Mouse (Mus musculus): ENCODE measurements at regions not wholly inside any gene's neighbourhood (a gene's known extent, or its start where the extent isn't known, plus 50 kb on each side); places are given as distances from the start of the nearest gene placed in this dataset.
A peak's percentile ranks its signal among the peaks of the same experiment; 100 is the strongest.

GRCm38 (mm10) chr8:128204803-128205202 lies 153.6 kb upstream of the Nrp1 start:
- no peak for DNase-seq
- intact Hi-C loops (cut with DNase I), result no loop called here

GRCm38 (mm10) chr8:128207138-128207537 lies 151.3 kb upstream of the Nrp1 start:
- intact Hi-C loops (cut with DNase I), result no loop called here
- DNase-seq, result no peak

- intact Hi-C loops (cut with DNase I), result no loop called here
- DNase-seq, result no peak
Observed at GRCm38 (mm10) chr8:128210761-128211160, 147.6 kb upstream of the Nrp1 start.

- intact Hi-C loops (cut with DNase I), result no loop called here
- no peak for DNase-seq
Observed at GRCm38 (mm10) chr8:128212223-128212622, 146.2 kb upstream of the Nrp1 start.

DNA sequence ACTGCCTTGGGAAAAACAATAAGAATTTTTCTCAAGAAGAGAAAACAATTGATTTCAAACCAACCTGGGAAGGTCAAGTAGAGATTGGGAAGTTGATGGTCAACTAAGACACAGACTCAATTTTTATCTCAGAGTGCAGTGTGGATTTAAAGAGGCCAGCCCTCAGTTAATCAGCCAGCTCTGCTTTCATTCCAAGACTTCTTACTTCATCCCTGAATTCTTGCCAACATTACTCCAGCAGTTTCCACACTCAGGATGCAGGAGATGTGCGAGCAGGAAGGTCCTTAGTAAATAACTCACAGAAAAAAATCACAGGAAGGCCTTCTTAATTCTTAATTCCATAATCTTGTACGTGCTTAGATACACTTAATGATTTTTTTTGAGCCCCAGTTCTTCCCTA lies 144.1 kb upstream of the Nrp1 start:
- intact Hi-C loops (cut with DNase I), result no loop called here
- no peak for DNase-seq

DNA sequence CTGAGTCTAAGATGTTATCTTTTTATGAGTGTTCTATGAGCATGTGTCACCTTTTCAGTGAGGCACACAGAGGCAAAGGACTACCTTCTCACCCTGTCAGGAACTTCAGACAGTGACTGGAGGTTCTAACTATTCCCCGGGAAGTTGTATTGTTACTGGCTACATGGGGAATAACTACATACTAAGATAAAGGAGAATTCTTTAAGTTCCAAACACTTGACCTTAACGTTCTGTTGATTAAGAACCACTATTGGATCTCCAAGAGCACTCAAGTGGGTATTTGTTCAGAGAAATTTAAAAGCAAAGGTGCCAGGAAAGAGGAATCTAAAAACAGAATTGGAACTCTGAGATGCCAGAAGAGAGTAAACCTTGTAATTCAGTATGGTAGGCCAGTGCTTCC lies 139.5 kb upstream of the Nrp1 start:
- no peak for DNase-seq
- intact Hi-C loops (cut with DNase I), result no loop called here

DNA sequence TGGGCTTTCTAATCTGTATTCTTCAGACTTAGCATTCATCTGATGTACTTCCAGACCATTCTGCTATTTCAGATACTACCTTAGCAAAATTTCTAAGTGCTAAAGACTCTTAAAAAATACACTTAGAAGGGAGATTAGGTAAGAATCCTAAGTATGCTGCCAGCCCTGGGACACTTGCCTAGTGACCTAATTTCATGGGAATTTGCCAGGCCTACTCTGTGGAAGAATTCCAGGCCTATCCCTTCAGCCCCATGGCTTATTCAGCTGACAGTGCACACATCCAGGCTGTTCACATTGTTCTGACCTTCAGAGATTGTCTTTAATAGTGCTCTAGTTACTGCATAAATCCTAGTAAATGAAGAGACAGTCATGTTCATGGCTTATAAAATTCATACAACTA lies 138.9 kb upstream of the Nrp1 start:
- peak; percentile 20 for DNase-seq
- intact Hi-C loops (cut with DNase I), result no loop called here

DNA sequence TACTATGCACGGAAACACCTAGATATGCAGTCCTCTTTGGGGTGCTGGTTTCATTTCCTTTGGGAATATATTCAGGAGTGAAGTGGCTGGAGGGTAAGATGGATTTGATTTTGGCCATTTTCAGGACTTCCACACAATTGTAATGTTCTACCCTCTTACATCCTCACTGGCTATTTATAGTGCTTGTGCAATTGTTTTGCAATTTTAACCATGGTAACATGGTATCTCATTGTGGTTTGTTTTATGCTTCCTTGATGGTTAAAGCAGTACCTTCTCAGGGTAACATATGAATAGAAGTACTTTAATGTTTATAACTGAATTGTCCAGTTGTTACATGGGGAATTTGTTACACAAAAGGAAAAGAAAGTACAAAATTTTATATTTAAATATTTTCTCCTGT lies 135.3 kb upstream of the Nrp1 start:
- no peak for DNase-seq
- intact Hi-C loops (cut with DNase I), result no loop called here

DNA sequence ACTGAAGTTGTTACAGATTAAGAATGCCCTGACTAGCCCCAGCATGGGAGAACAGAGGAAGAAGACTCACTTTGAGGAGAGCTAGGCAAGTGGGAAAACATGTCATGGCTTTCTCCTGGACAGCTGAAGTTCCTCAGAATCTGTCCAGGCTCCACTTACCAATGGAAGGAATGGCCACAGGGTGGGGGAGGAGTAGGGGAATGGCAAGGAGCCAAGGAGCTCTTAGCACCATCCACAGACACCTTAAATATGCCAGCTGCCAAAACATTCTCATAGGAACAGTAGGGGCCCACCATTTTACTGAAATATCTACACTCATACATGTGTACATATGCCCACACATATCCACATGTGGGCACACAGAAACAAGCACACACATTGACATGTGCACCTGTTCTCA lies 134.9 kb upstream of the Nrp1 start:
- intact Hi-C loops (cut with DNase I), result no loop called here

DNA sequence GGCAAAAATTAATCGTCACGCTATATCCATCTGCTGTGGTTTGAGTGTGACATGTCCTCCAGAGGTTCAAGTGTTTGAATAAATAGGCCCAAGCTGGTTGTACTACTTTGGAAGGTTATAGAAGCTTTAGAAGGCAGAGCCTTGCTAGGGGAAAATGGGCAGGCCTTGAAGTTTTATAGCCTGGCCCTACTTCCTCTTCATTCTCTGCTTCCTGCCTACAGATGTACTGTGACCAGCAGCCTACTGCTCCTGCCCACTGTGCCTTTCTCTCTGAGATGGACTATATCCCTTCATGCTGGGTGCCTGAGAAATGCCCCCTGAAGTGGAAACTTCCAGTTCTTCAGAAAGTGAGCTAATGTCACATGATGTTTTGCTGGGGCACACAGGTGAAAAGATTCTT lies 133.3 kb upstream of the Nrp1 start:
- DNase-seq, result no peak
- intact Hi-C loops (cut with DNase I), result no loop called here

More for the DNA sequence above, 134.9 kb upstream of the Nrp1 start:
- peak; percentile 7 for DNase-seq

GRCm38 (mm10) chr8:128235071-128235470 lies 123.3 kb upstream of the Nrp1 start:
- DNase-seq, result no peak
- intact Hi-C loops (cut with DNase I), result no loop called here

DNA sequence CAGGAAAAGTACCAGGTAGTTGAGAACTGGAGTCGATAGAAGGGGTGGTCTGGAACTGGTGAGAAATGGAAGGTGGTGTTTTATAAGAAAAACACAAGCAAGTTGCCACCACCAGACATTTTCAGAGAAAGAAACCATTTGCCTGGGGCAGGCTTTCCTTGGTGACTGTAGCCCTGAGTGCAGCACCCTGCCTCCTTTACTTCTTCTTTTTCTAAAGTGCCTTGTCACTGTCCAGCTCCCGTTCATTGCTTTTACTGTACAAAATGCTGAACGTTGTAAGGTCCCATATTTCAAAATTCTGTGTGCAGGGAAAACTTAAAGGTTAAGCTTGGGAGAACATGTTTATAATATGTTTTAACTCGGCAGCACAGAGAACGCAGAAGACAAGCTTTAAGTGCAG lies 122.9 kb upstream of the Nrp1 start:
- no peak for DNase-seq
- intact Hi-C loops (cut with DNase I), result no loop called here

GRCm38 (mm10) chr8:128236097-128236496 lies 122.3 kb upstream of the Nrp1 start:
- intact Hi-C loops (cut with DNase I), result no loop called here
- no peak for DNase-seq

GRCm38 (mm10) chr8:128238948-128239347 lies 119.5 kb upstream of the Nrp1 start:
- intact Hi-C loops (cut with DNase I), result no loop called here
- DNase-seq, result no peak

DNA sequence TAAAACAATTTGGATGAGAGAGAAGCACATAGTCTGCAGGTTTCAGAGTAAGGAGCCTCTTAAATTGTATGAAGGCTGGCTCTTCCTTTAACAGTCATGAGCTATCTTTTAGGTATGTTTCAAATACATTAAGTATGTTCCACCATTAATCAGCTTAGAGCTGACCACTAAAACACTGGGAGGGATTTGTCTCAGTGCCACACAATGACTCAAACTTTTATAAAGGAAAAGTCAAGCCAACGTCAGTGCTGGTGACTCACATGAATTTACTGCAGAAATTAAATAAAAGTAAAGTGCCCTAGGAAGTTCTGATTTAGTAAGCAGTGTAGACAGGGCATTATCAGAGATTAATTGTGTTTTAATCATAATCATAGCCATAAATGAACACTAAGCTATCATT lies 118.6 kb upstream of the Nrp1 start:
- intact Hi-C loops (cut with DNase I), result no loop called here
- DNase-seq, result no peak

DNA sequence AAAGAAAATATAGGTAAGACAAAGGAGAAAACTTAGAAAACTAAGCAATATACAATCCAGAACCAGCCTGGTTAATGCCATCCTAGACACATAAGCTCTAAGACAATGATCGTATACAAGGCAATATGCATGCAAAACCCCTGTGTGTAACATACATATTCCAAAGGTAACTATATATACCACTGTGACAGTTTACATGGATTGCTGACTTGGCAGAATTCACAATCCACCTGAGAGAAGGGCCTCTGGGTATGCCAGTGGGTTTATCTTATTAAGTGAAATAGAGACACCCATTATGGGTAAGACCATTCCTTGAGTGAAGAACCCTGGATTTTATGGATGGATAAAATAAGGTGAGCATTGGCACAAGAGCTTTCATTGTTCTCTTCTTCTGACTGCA lies 117.2 kb upstream of the Nrp1 start:
- DNase-seq, result no peak
- intact Hi-C loops (cut with DNase I), result no loop called here

- DNase-seq, result no peak
- intact Hi-C loops (cut with DNase I), result no loop called here
Observed at GRCm38 (mm10) chr8:128242465-128243251, 115.7 kb upstream of the Nrp1 start.

DNA sequence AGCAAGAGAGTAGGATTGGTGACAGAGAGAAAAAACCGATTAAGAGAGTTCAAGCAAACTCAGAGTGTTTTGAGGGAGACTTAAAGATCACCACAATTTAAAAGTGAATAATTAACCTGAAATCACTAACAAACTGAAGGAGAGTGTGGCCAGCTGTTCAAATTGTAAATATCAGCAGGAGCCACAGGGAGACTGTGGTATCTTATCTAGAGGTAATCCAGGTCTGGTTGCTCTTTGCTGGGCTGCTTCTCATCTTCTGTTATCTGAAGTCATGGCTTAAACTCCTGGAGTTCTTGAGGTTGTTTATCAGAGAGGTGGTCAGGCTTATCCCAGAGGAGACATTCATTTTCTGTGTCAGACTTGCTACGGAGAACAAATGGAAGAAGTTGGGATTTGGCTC lies 106.7 kb upstream of the Nrp1 start:
- DNase-seq, result no peak
- intact Hi-C loops (cut with DNase I), result no loop called here

DNA sequence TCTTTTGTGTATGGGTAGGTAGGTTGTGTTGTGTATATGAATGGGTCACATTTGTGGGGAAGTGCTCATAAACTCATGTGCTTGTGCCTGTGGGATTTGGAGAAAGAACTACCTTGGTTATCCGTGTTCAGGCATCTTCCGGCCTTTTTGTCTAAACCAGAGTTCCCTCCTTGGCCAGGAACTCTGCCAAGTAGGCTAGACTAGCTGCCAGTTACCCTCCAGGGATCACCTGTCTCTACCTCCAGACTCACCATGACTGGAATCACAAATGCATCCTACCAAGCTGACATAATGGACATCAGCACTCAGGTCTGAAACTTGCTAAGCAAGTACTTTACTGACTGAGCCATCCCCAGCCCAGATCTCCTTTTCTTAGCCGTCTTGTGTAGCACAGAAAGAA lies 97.6 kb upstream of the Nrp1 start:
- intact Hi-C loops (cut with DNase I), result no loop called here
- DNase-seq, result peak; percentile 24

DNA sequence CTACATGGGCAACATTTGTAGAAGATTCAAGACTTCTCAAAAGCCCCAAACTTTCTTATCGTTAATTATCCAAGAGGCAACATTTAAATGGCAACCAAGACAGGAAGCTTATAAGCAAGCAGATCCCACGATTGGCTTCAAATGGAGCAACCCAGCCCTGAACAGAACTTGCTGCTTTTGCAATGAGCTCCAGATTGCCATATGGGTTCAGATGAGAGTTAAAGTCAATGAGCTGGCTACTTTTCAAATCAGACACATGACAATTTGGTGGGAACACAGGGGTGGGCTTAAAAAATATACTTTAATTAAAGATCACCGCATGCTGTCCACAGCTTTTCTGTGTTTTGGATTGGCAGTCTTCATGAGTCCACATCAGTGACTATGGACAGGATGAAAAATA lies 97.0 kb upstream of the Nrp1 start:
- no peak for DNase-seq
- intact Hi-C loops (cut with DNase I), result no loop called here

GRCm38 (mm10) chr8:128263251-128263947 lies 95.0 kb upstream of the Nrp1 start:
- intact Hi-C loops (cut with DNase I), result no loop called here
- no peak for DNase-seq

GRCm38 (mm10) chr8:128267261-128267660 lies 91.1 kb upstream of the Nrp1 start:
- DNase-seq, result no peak
- intact Hi-C loops (cut with DNase I), result no loop called here

DNA sequence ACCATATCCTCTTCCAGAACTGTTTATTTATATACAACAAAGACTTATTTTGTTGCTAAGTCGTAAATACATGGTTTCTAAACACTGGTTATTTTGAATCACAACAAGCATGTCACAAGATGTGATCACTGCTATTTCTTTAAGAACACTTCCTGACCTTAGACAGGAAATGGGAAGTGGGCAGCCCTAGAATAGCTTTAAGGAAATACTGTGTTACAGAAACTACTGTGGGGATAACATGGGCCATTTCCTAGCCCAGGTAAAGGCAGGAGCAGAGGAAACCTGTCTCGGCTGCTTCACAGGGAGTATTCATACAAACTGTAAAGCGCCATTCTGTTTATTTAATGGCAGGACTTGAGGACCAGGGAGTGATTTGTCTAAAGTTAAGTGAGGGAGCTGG lies 90.4 kb upstream of the Nrp1 start:
- intact Hi-C loops (cut with DNase I), result no loop called here
- no peak for DNase-seq

All from left cerebral cortex, postnatal 4 days (tissue).